Mouse (Mus musculus) CD4-positive naive resting alpha-beta T cell, adult 57 days (primary cell): ENCODE results near the gene Mageb3. TPM values are rescaled to one million over a fixed set of nuclear protein-coding genes. Genes with fewer than 3 reads are reported as not detected.

Experiments used
- total RNA-seq: library from RNA; stranded (reverse); gene quantifications from one replicate; pipeline ENCODE4 v1.2.4, GENCODE M21; 2023

The Mageb3 gene
- not detected for total RNA-seq

DNA sequence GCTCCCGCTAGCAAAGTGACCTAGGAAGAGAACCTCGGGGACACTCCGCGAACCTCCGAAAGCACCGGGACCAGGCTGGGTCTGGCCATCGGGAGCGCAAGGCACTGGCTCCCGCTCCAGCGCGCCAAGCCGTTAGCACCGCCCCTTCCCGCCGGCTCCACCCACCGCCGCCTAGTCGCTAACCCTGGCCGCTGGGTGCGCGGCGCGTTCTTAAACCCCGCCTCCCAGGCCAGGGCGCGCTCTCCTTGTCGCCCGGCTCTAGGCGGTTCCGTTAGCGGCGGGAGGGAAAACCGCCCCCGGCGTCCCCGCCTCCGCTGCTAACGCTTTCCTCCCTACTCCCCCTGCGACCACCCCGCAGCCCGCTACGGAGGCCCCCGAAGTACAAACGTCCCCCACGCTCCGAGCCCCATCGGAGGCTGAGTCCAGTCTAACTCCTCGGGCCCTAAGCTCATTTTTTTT lies at the start of gene Mageb3, which contains the start of gene Ctdspl2:
TSS of gene Mageb3 (minus strand) at position 328 of the 459 bp plus-strand sequence.
TSS of gene Ctdspl2 (plus strand) at position 237 of the 459 bp plus-strand sequence.

Other genes with a start within 250 kb of the Mageb3 start
- gene Frmd5, start 149.0 kb downstream of the Mageb3 start, total RNA-seq = not detected
- gene Casc4, start 89.1 kb downstream of the Mageb3 start, total RNA-seq = 7.2 TPM
- gene Ctdspl2, start 91 bp downstream of the Mageb3 start, total RNA-seq = 45.8 TPM
- gene Eif3j1, start 72.5 kb upstream of the Mageb3 start, total RNA-seq = 43.9 TPM
- gene Spg11, start 162.3 kb upstream of the Mageb3 start, total RNA-seq = 27.9 TPM
- gene B2m, start 191.6 kb upstream of the Mageb3 start, total RNA-seq = 2,437 TPM
- gene Trim69, start 204.6 kb upstream of the Mageb3 start, total RNA-seq = 1.5 TPM
- not detected for gene Patl2, start 230.1 kb upstream of the Mageb3 start, total RNA-seq
- not detected for gene Terb2, start 230.2 kb upstream of the Mageb3 start, total RNA-seq